Mouse (Mus musculus) hindbrain, embryonic 15.5 days (tissue): ENCODE measurements around the gene Gm49322. TPM values are rescaled to one million over a fixed set of nuclear protein-coding genes. Genes with fewer than 3 reads are reported as not detected.
A peak's percentile ranks its signal among the peaks of the same experiment; 100 is the strongest.
"Not testable (repeated sequence)": the region's sequence is repeated elsewhere in the genome, so short reads cannot be mapped to it uniquely, and the experiment has no call there.

Experiments used
- ATAC-seq: fragments of 200-750 bp; cut with Nextera tagmentation; 2 replicates; pipeline ENCODE4 v1.8.0; 2017; ENCODE audit warnings: low read depth, moderate number of reproducible peaks, moderate TSS enrichment; ENCODE audit not compliant: low FRiP score
- H3K27ac ChIP-seq: fragments of 300-500 bp; sonication (generic); replicated peaks from 2 replicates; pipeline ENCODE4 v1.5.1; 2015; ENCODE audit warnings: mild to moderate bottlenecking, inconsistent platforms
- H3K27me3 ChIP-seq: fragments of 300-500 bp; sonication (generic); 2 replicates; pipeline ENCODE4 v1.6.1; 2015; ENCODE audit warnings: control low read depth, inconsistent platforms
- H3K36me3 ChIP-seq: fragments of 300-500 bp; sonication (generic); 2 replicates; pipeline ENCODE4 v1.6.1; 2015; ENCODE audit warnings: control low read depth, inconsistent platforms
- H3K4me1 ChIP-seq: fragments of 300-500 bp; sonication (generic); replicated peaks from 2 replicates; pipeline ENCODE4 v1.6.1; 2015; ENCODE audit warnings: control low read depth, inconsistent platforms
- H3K4me2 ChIP-seq: fragments of 300-500 bp; sonication (generic); 2 replicates; pipeline ENCODE4 v1.6.1; 2015; ENCODE audit warnings: moderate library complexity, mild to moderate bottlenecking, inconsistent platforms
- H3K4me3 ChIP-seq: fragments of 300-500 bp; sonication (generic); 2 replicates; pipeline ENCODE4 v1.5.1; 2015; ENCODE audit warnings: mild to moderate bottlenecking, inconsistent platforms
- H3K9ac ChIP-seq: fragments of 300-500 bp; sonication (generic); 2 replicates; pipeline ENCODE4 v1.6.1; 2015; ENCODE audit warnings: inconsistent platforms
- H3K9me3 ChIP-seq: fragments of 300-500 bp; sonication (generic); 2 replicates; pipeline ENCODE4 v1.6.1; 2016; ENCODE audit warnings: control low read depth, inconsistent platforms
- WGBS: fragments of 180-500 bp; shearing (Covaris S2); methylation state at CpG from one replicate; pipeline ENCODE4 v1.1.7; 2015; 5-methylcytosine and 5-hydroxymethylcytosine counted together
- polyA plus RNA-seq: library from polyadenylated mRNA; unstranded; fragments of >200 nt; fragmentation: Nextera tagmentation; extraction: Ambion mirVana; gene quantifications from 2 replicates; pipeline ENCODE4 v1.2.1, GENCODE M21; 2015

The Gm49322 gene
- polyA plus RNA-seq, 1 experiment from 2014 or later = 3.4 TPM

GRCm38 (mm10) chr10:80649910-80650309 lies 44.1 kb downstream of the Gm49322 start:
- Histone ChIP-seq H3K36me3 (peaks cover 23% of the 10 kb centered on the region), H3K4me1 (peaks cover 22% of the 10 kb centered on the region)
- H3K27me3 ChIP-seq, H3K27ac ChIP-seq, H3K4me3 ChIP-seq, ATAC-seq, H3K9ac ChIP-seq, H3K4me2 ChIP-seq, H3K9me3 ChIP-seq: not testable (repeated sequence)
- WGBS = 92% methylated on average over 6 of the region's 6 CpGs

- 92% methylated on average over 10 of the region's 10 CpGs for WGBS
Observed at GRCm38 (mm10) chr10:80650392-80650791, 44.6 kb downstream of the Gm49322 start.

GRCm38 (mm10) chr10:80653156-80653720 lies 47.4 kb downstream of the Gm49322 start:
- Histone ChIP-seq H3K9ac (no peak overlapping the region), H3K4me2 (no peak overlapping the region), H3K9me3 (no peaks in the 10 kb centered on the region), H3K4me1 (peaks cover 35% of the 10 kb centered on the region), H3K27me3 (no peaks in the 10 kb centered on the region), H3K36me3 (0 out of 2 replicates have a peak, but pooled peaks cover 3% of the 10 kb centered on the region), H3K4me3 (no peak overlapping the region), H3K27ac (no peak overlapping the region)
- ATAC-seq = no peak
- 81% methylated on average over 6 of the region's 6 CpGs for WGBS

More at GRCm38 (mm10) chr10:80650392-80650791, 44.6 kb downstream of the Gm49322 start:
- H3K36me3 ChIP-seq = peaks cover 18% of the 10 kb centered on the region
- H3K27ac ChIP-seq = no peak overlapping the region
- peaks cover 26% of the 10 kb centered on the region for H3K4me1 ChIP-seq
- H3K9me3 ChIP-seq = no peaks in the 10 kb centered on the region
- ATAC-seq = no peak
- no peak overlapping the region for H3K4me2 ChIP-seq
- no peak overlapping the region for H3K9ac ChIP-seq
- H3K27me3 ChIP-seq = no peaks in the 10 kb centered on the region
- H3K4me3 ChIP-seq = no peak overlapping the region

- H3K27me3 ChIP-seq = no peaks in the 10 kb centered on the region
- peaks cover 38% of the 10 kb centered on the region for H3K4me1 ChIP-seq
- H3K27ac ChIP-seq = no peak overlapping the region
- no peak for ATAC-seq
- peak overlapping the region; percentile 86 for H3K4me2 ChIP-seq
- H3K36me3 ChIP-seq = 0 out of 2 replicates have a peak, but pooled peaks cover 3% of the 10 kb centered on the region
- H3K9me3 ChIP-seq = no peaks in the 10 kb centered on the region
- peak overlapping the region; percentile 80 for H3K4me3 ChIP-seq
- 0 out of 2 replicates have a peak overlapping the region, but pooled peaks have one; percentile 93 for H3K9ac ChIP-seq
- 77% methylated on average over 6 of the region's 6 CpGs for WGBS
Observed at GRCm38 (mm10) chr10:80654866-80655265, 49.0 kb downstream of the Gm49322 start.

- 5% methylated on average over 11 of the region's 12 CpGs for WGBS
- ATAC-seq = peak; percentile 68
Observed at GRCm38 (mm10) chr10:80655406-80656129, 49.7 kb downstream of the Gm49322 start.

GRCm38 (mm10) chr10:80656130-80656862 lies 50.5 kb downstream of the Gm49322 start:
- Histone ChIP-seq H3K9ac (peak overlapping the region; percentile 93), H3K4me2 (peak overlapping the region; percentile 86), H3K27me3 (no peaks in the 10 kb centered on the region), H3K27ac (peak overlapping the region; percentile 94), H3K36me3 (0 out of 2 replicates have a peak, but pooled peaks cover 3% of the 10 kb centered on the region), H3K9me3 (no peaks in the 10 kb centered on the region), H3K4me3 (peak overlapping the region; percentile 80), H3K4me1 (peaks cover 38% of the 10 kb centered on the region)
- ATAC-seq = peak; percentile 91
- 2% methylated on average over 60 of the region's 72 CpGs for WGBS

More at GRCm38 (mm10) chr10:80655406-80656129, 49.7 kb downstream of the Gm49322 start:
- Histone ChIP-seq H3K4me3 (peak overlapping the region; percentile 80), H3K9ac (peak overlapping the region; percentile 93), H3K36me3 (0 out of 2 replicates have a peak, but pooled peaks cover 3% of the 10 kb centered on the region), H3K27ac (peak overlapping the region; percentile 94), H3K4me2 (peak overlapping the region; percentile 86), H3K9me3 (no peaks in the 10 kb centered on the region), H3K4me1 (peaks cover 38% of the 10 kb centered on the region), H3K27me3 (no peaks in the 10 kb centered on the region)

GRCm38 (mm10) chr10:80656863-80657623 lies 51.2 kb downstream of the Gm49322 start, which contains the start of gene Btbd2:
TSS of gene Btbd2 (minus strand) at chr10:80657071.
- ATAC-seq = peak; percentile 59
- H3K4me1 ChIP-seq = peaks cover 38% of the 10 kb centered on the region
- peak within 1 kb of the TSS; percentile 86 for H3K4me2 ChIP-seq
- H3K4me3 ChIP-seq = peak within 1 kb of the TSS; percentile 80
- WGBS = 25% methylated on average over 15 of the region's 15 CpGs
- H3K27me3 ChIP-seq = no peaks in the 10 kb centered on the region
- peak within 1 kb of the TSS; percentile 93 for H3K9ac ChIP-seq
- 0 out of 2 replicates have a peak, but pooled peaks cover under 1% of the 10 kb centered on the region for H3K36me3 ChIP-seq
- peak within 1 kb of the TSS; percentile 94 for H3K27ac ChIP-seq
- no peaks in the 10 kb centered on the region for H3K9me3 ChIP-seq

- no peaks in the 10 kb centered on the region for H3K27me3 ChIP-seq
- no peak overlapping the region for H3K4me3 ChIP-seq
- WGBS = 90% methylated on average over 14 of the region's 14 CpGs
- no peak overlapping the region; the same call in 1 of the 2 replicates for H3K27ac ChIP-seq
- no peaks in the 10 kb centered on the region for H3K9me3 ChIP-seq
- H3K4me1 ChIP-seq = peaks cover 31% of the 10 kb centered on the region
- H3K4me2 ChIP-seq = no peak overlapping the region
- no peaks in the 10 kb centered on the region for H3K36me3 ChIP-seq
- H3K9ac ChIP-seq = no peak overlapping the region
- no peak for ATAC-seq
Observed at GRCm38 (mm10) chr10:80658194-80658840, 52.5 kb downstream of the Gm49322 start.

- H3K4me2 ChIP-seq = no peak overlapping the region
- 59% methylated on average over 4 of the region's 4 CpGs for WGBS
- H3K27ac ChIP-seq = no peak overlapping the region; the same call in 1 of the 2 replicates
Observed at GRCm38 (mm10) chr10:80658841-80659202, 53.0 kb downstream of the Gm49322 start.

GRCm38 (mm10) chr10:80659213-80659612 lies 53.4 kb downstream of the Gm49322 start:
- no peaks in the 10 kb centered on the region for H3K27me3 ChIP-seq
- WGBS = 16% methylated on average over 10 of the region's 10 CpGs

More at GRCm38 (mm10) chr10:80658841-80659202, 53.0 kb downstream of the Gm49322 start:
- H3K4me1 ChIP-seq = peaks cover 26% of the 10 kb centered on the region
- H3K36me3 ChIP-seq = no peaks in the 10 kb centered on the region
- H3K4me3 ChIP-seq = no peak overlapping the region
- no peak for ATAC-seq
- no peak overlapping the region for H3K9ac ChIP-seq
- no peaks in the 10 kb centered on the region for H3K27me3 ChIP-seq
- H3K9me3 ChIP-seq = no peaks in the 10 kb centered on the region

GRCm38 (mm10) chr10:80661149-80661548 lies 55.3 kb downstream of the Gm49322 start:
- no peak overlapping the region for H3K4me3 ChIP-seq
- no peak for ATAC-seq
- no peak overlapping the region for H3K9ac ChIP-seq
- peaks cover 21% of the 10 kb centered on the region for H3K4me1 ChIP-seq
- H3K27ac ChIP-seq = no peak overlapping the region
- H3K9me3 ChIP-seq = no peaks in the 10 kb centered on the region
- H3K4me2 ChIP-seq = no peak overlapping the region
- peaks cover 3% of the 10 kb centered on the region; the same call in 1 of the 2 replicates for H3K36me3 ChIP-seq
- WGBS = 32% methylated on average over 5 of the region's 5 CpGs
- H3K27me3 ChIP-seq = no peaks in the 10 kb centered on the region

More at GRCm38 (mm10) chr10:80659213-80659612, 53.4 kb downstream of the Gm49322 start:
- Histone ChIP-seq H3K9me3 (no peaks in the 10 kb centered on the region), H3K36me3 (no peaks in the 10 kb centered on the region), H3K4me3 (0 out of 2 replicates have a peak overlapping the region, but pooled peaks have one; percentile 7), H3K4me1 (peaks cover 24% of the 10 kb centered on the region), H3K27ac (no peak overlapping the region; the same call in 1 of the 2 replicates), H3K4me2 (peak overlapping the region; percentile 37), H3K9ac (no peak overlapping the region)
- ATAC-seq = no peak
